Mouse (Mus musculus): ENCODE measurements around the gene Sdad1.

Sdad1 gene

GRCm38 (mm10) chr5:92240769-92241168 lies 69.5 kb downstream of the Sdad1 start:
- peak; percentile 40 for DNase-seq (ENCODE audit: low spot score)

- peak; percentile 59 for DNase-seq (ENCODE audit: low spot score)
Observed at GRCm38 (mm10) chr5:92239333-92240232, 70.7 kb downstream of the Sdad1 start.

- no peak for DNase-seq (ENCODE audit: low spot score)
Observed at GRCm38 (mm10) chr5:92234939-92235557, 75.2 kb downstream of the Sdad1 start.

All from layer of hippocampus, adult 9-10 months (tissue).